Mouse (Mus musculus): ENCODE measurements around the gene Man1c1. TPM values are rescaled to one million over a fixed set of nuclear protein-coding genes. Genes with fewer than 3 reads are reported as not detected.
A peak's percentile ranks its signal among the peaks of the same experiment; 100 is the strongest.

The Man1c1 gene
- polyA plus RNA-seq, 1 experiment from 2014 or later, result 5.1 TPM

GRCm38 (mm10) chr4:134534932-134535786 is 168.9 kb downstream of the Man1c1 start, which contains the start of gene Mtfr1l:
Gene Mtfr1l (minus strand): TSS chr4:134535387.
- Histone ChIP-seq H3K9ac (peak within 1 kb of the TSS; percentile 85), H3K36me3 (peaks cover 24% of the 10 kb centered on the region), H3K27ac (peak within 1 kb of the TSS; percentile 94), H3K27me3 (no peaks in the 10 kb centered on the region), H3K4me2 (peak within 1 kb of the TSS; percentile 94), H3K4me1 (replicated peaks) (peaks cover 30% of the 10 kb centered on the region), H3K9me3 (replicated peaks) (no peaks in the 10 kb centered on the region), H3K4me3 (peak within 1 kb of the TSS; percentile 90)
- ATAC-seq (replicated peaks; ENCODE audit: insufficient number of reproducible peaks, insufficient read depth, low FRiP score, low read depth), result peak; percentile 95
- 1% methylated on average over 67 of the region's 71 CpGs for WGBS

DNA sequence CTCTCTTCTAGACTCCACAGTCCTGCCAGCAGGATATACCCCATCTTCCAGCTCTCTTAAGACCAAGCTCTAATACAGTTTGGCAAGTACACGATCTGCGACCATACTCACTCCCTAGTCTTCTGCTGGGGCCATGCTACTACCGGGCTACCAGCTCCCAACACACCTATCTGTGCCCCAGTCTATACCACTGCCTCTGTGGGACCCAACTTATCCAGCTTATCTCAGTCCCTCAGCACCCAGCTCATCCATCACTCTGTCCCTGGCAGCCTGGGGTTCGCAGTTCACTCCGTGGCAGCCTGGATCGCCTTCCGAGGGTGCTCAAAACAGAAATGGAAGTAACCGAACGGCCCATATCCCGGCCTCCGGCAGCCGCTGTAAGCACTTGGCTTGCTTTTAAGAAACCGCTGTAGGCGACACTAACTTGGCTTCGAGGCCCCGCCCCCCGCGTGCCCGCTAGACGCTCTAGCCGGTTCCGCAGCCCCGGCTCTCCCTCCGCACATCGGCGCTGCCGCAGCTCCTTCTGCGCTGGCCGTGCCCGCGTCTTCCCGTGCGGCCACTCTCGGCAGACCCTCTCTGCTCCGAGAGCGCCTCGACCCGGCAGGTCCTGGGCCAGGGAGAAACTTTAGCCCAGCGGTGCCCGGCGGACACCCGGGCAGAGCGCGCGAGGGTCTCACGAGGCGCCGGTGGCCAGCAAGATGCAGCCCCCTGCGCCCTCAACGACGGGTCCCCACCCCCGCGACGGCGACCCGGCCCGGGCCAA is 169.8 kb downstream of the Man1c1 start:
- WGBS, result under 1% methylated on average over 57 of the region's 57 CpGs
- Histone ChIP-seq H3K27ac (peak overlapping the region; percentile 94), H3K4me1 (replicated peaks) (peaks cover 30% of the 10 kb centered on the region), H3K9ac (peak overlapping the region; percentile 85), H3K4me3 (peak overlapping the region; percentile 90), H3K27me3 (no peaks in the 10 kb centered on the region), H3K9me3 (replicated peaks) (no peaks in the 10 kb centered on the region), H3K36me3 (peaks cover 25% of the 10 kb centered on the region), H3K4me2 (peak overlapping the region; percentile 94)
- ATAC-seq (replicated peaks; ENCODE audit: insufficient number of reproducible peaks, insufficient read depth, low FRiP score, low read depth), result peak; percentile 2; the same call in 1 of the 2 replicates

GRCm38 (mm10) chr4:134533421-134533820 is 170.7 kb downstream of the Man1c1 start:
- 76% methylated on average over 4 of the region's 4 CpGs for WGBS
- H3K27ac ChIP-seq, result 0 out of 2 replicates have a peak overlapping the region, but pooled peaks have one; percentile 94
- peaks cover 31% of the 10 kb centered on the region for H3K36me3 ChIP-seq
- no peaks in the 10 kb centered on the region for H3K9me3 ChIP-seq (replicated peaks)
- no peak for ATAC-seq (replicated peaks; ENCODE audit: insufficient number of reproducible peaks, insufficient read depth, low FRiP score, low read depth)
- no peak overlapping the region for H3K9ac ChIP-seq
- H3K4me1 ChIP-seq (replicated peaks), result peaks cover 30% of the 10 kb centered on the region
- peak overlapping the region; percentile 94 for H3K4me2 ChIP-seq
- H3K4me3 ChIP-seq, result peak overlapping the region; percentile 90; the same call in 1 of the 2 replicates
- H3K27me3 ChIP-seq, result no peaks in the 10 kb centered on the region

GRCm38 (mm10) chr4:134532928-134533327 is 171.2 kb downstream of the Man1c1 start:
- Histone ChIP-seq H3K9ac (no peak overlapping the region), H3K27me3 (no peaks in the 10 kb centered on the region), H3K4me1 (replicated peaks) (peaks cover 30% of the 10 kb centered on the region), H3K4me2 (no peak overlapping the region), H3K27ac (no peak overlapping the region), H3K9me3 (replicated peaks) (no peaks in the 10 kb centered on the region), H3K36me3 (peaks cover 36% of the 10 kb centered on the region), H3K4me3 (no peak overlapping the region)
- ATAC-seq (replicated peaks; ENCODE audit: insufficient number of reproducible peaks, insufficient read depth, low FRiP score, low read depth), result no peak
- WGBS, result 57% methylated on average over 4 of the region's 4 CpGs

DNA sequence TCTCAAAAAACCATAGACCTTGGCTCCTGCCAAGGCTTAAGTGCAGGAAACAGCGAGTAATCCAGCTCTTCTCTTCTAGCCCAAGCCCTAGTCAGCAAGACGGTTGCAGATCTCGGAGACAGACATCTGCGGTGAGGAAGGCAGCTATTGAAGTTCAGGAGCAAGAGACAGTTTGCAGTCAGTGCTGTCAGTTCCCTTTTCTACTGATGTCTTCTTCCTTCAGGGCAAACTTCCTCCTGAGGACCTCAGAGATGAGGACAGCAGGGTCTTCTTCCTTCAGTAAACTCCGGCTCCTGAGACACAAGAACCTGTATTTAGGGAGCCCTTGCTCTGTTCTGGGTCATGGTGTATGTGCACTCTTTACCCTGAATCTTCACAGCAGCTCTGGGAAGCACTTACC is 177.9 kb downstream of the Man1c1 start:
- peaks cover 75% of the 10 kb centered on the region for H3K36me3 ChIP-seq
- WGBS, result 72% methylated on average over 5 of the region's 5 CpGs
- H3K9ac ChIP-seq, result no peak overlapping the region
- no peak overlapping the region for H3K4me2 ChIP-seq
- no peaks in the 10 kb centered on the region for H3K4me1 ChIP-seq (replicated peaks)
- no peak for ATAC-seq (replicated peaks; ENCODE audit: insufficient number of reproducible peaks, insufficient read depth, low FRiP score, low read depth)
- no peaks in the 10 kb centered on the region for H3K9me3 ChIP-seq (replicated peaks)
- no peak overlapping the region for H3K4me3 ChIP-seq
- H3K27ac ChIP-seq, result no peak overlapping the region
- H3K27me3 ChIP-seq, result no peaks in the 10 kb centered on the region

DNA sequence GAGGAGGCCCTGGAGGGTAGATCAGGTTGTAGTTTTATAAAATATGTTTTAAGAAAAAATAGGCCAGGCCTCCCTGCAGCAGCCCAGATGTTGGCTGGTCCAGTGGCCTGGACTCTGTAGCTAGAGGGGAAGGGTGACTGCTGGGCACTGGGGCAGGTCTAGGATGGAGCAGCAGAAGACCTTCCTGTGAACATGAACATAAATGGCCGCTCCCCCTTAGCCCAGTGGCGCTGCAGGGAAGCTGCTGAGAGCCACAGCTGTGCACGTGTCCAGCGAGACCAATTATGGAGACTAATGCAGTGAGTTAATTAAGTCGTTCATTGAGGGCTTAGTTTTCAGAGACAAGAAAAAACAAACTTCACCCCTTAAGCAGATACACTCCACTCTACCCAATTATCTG is 178.3 kb downstream of the Man1c1 start:
- peaks cover 73% of the 10 kb centered on the region for H3K36me3 ChIP-seq
- H3K4me2 ChIP-seq, result no peak overlapping the region
- no peaks in the 10 kb centered on the region for H3K9me3 ChIP-seq (replicated peaks)
- H3K9ac ChIP-seq, result no peak overlapping the region
- H3K4me1 ChIP-seq (replicated peaks), result no peaks in the 10 kb centered on the region
- ATAC-seq (replicated peaks; ENCODE audit: insufficient number of reproducible peaks, insufficient read depth, low FRiP score, low read depth), result no peak
- no peaks in the 10 kb centered on the region for H3K27me3 ChIP-seq
- no peak overlapping the region for H3K27ac ChIP-seq
- WGBS, result 81% methylated on average over 5 of the region's 5 CpGs
- H3K4me3 ChIP-seq, result no peak overlapping the region

GRCm38 (mm10) chr4:134523447-134523846 is 180.6 kb downstream of the Man1c1 start:
- WGBS, result 77% methylated on average over 4 of the region's 4 CpGs
- ATAC-seq (replicated peaks; ENCODE audit: insufficient number of reproducible peaks, insufficient read depth, low FRiP score, low read depth), result no peak
- Histone ChIP-seq H3K9me3 (replicated peaks) (no peaks in the 10 kb centered on the region), H3K4me2 (no peak overlapping the region), H3K4me1 (replicated peaks) (0 out of 2 replicates have a peak, but pooled peaks cover 1% of the 10 kb centered on the region), H3K27me3 (no peaks in the 10 kb centered on the region), H3K9ac (no peak overlapping the region), H3K27ac (no peak overlapping the region), H3K36me3 (peaks cover 49% of the 10 kb centered on the region), H3K4me3 (no peak overlapping the region)

- Histone ChIP-seq H3K27ac (no peak overlapping the region), H3K9ac (no peak overlapping the region), H3K4me2 (no peak overlapping the region), H3K27me3 (no peaks in the 10 kb centered on the region), H3K9me3 (replicated peaks) (no peaks in the 10 kb centered on the region), H3K4me1 (replicated peaks) (peaks cover 31% of the 10 kb centered on the region), H3K4me3 (no peak overlapping the region), H3K36me3 (peaks cover 11% of the 10 kb centered on the region)
- no peak for ATAC-seq (replicated peaks; ENCODE audit: insufficient number of reproducible peaks, insufficient read depth, low FRiP score, low read depth)
Observed at GRCm38 (mm10) chr4:134519281-134519680, 184.8 kb downstream of the Man1c1 start.

GRCm38 (mm10) chr4:134518541-134518940 is 185.5 kb downstream of the Man1c1 start:
- Histone ChIP-seq H3K4me2 (no peak overlapping the region), H3K27ac (no peak overlapping the region), H3K27me3 (no peaks in the 10 kb centered on the region), H3K4me3 (no peak overlapping the region), H3K4me1 (replicated peaks) (peaks cover 35% of the 10 kb centered on the region), H3K9me3 (replicated peaks) (no peaks in the 10 kb centered on the region), H3K9ac (no peak overlapping the region), H3K36me3 (peaks cover 5% of the 10 kb centered on the region; the same call in 1 of the 2 replicates)
- ATAC-seq (replicated peaks; ENCODE audit: insufficient number of reproducible peaks, insufficient read depth, low FRiP score, low read depth), result no peak
- 92% methylated on average over 4 of the region's 4 CpGs for WGBS

- Histone ChIP-seq H3K36me3 (no peaks in the 10 kb centered on the region; the same call in 1 of the 2 replicates), H3K27ac (peak overlapping the region; percentile 97), H3K9me3 (replicated peaks) (no peaks in the 10 kb centered on the region), H3K27me3 (no peaks in the 10 kb centered on the region), H3K4me3 (no peak overlapping the region), H3K4me2 (peak overlapping the region; percentile 37; the same call in 1 of the 2 replicates), H3K9ac (no peak overlapping the region), H3K4me1 (replicated peaks) (peaks cover 40% of the 10 kb centered on the region)
- 56% methylated on average over 10 of the region's 10 CpGs for WGBS
- no peak for ATAC-seq (replicated peaks; ENCODE audit: insufficient number of reproducible peaks, insufficient read depth, low FRiP score, low read depth)
Observed at GRCm38 (mm10) chr4:134517719-134518118, 186.4 kb downstream of the Man1c1 start.

DNA sequence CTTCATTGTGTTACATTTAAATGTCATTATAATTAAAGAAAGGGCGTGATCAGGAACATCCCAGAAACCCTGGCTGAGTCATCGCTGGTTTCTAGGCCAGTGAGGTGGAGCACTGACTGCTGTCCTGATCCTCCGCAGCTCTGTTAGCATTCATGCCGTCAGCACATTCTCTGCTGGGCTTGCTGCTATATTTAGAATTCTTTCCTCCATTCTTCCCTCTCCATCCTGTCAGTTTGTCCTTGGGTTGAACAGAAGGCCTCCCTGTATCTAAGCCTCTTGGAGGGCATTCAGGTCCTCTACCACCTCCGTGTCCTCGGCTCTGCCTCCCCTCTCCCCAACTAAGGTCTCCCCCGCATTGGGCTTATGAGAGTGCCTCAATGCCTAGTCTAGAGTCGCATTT is 187.1 kb downstream of the Man1c1 start:
- peak overlapping the region; percentile 97 for H3K27ac ChIP-seq
- 0 out of 2 replicates have a peak overlapping the region, but pooled peaks have one; percentile 19 for H3K9ac ChIP-seq
- H3K9me3 ChIP-seq (replicated peaks), result no peaks in the 10 kb centered on the region
- peaks cover 44% of the 10 kb centered on the region for H3K4me1 ChIP-seq (replicated peaks)
- peak overlapping the region; percentile 37 for H3K4me2 ChIP-seq
- 21% methylated on average over 8 of the region's 8 CpGs for WGBS
- H3K36me3 ChIP-seq, result no peaks in the 10 kb centered on the region; the same call in 1 of the 2 replicates
- no peak overlapping the region for H3K4me3 ChIP-seq
- peak; percentile 85 for ATAC-seq (replicated peaks; ENCODE audit: insufficient number of reproducible peaks, insufficient read depth, low FRiP score, low read depth)
- H3K27me3 ChIP-seq, result no peaks in the 10 kb centered on the region

Data from heart, embryonic 15.5 days (tissue).